Mouse (Mus musculus) neural tube, embryonic 12.5 days (tissue): Measurements from ENCODE around the gene Gm8068. TPM values are rescaled to one million over a fixed set of nuclear protein-coding genes. Genes with fewer than 3 reads are reported as not detected.
"Not testable (repeated sequence)": the region's sequence is repeated elsewhere in the genome, so short reads cannot be mapped to it uniquely, and the experiment has no call there.

Experiments
- ATAC-seq: fragments of 200-750 bp; cut with Nextera tagmentation; 2 replicates; pipeline ENCODE4 v1.8.0; 2017; ENCODE audit warnings: low read depth, mild to moderate bottlenecking, moderate TSS enrichment, moderate library complexity; ENCODE audit not compliant: low FRiP score
- H3K27ac ChIP-seq: fragments of 300-500 bp; sonication (generic); 2 replicates; pipeline ENCODE4 v1.5.1; 2016
- H3K27me3 ChIP-seq: fragments of 300-500 bp; sonication (generic); replicated peaks from 2 replicates; pipeline ENCODE4 v1.6.1; 2016; ENCODE audit warnings: mild to moderate bottlenecking
- H3K36me3 ChIP-seq: fragments of 300-500 bp; sonication (generic); 2 replicates; pipeline ENCODE4 v1.6.1; 2016; ENCODE audit warnings: mild to moderate bottlenecking
- H3K4me1 ChIP-seq: fragments of 300-500 bp; sonication (generic); 2 replicates; pipeline ENCODE4 v1.6.1; 2016
- H3K4me2 ChIP-seq: fragments of 300-500 bp; sonication (generic); replicated peaks from 2 replicates; pipeline ENCODE4 v1.6.1; 2016; ENCODE audit warnings: mild to moderate bottlenecking
- H3K4me3 ChIP-seq: fragments of 300-500 bp; sonication (generic); 2 replicates; pipeline ENCODE4 v1.5.1; 2016
- H3K9ac ChIP-seq: fragments of 300-500 bp; sonication (generic); 2 replicates; pipeline ENCODE4 v1.6.1; 2016; ENCODE audit warnings: mild to moderate bottlenecking
- H3K9me3 ChIP-seq: fragments of 300-500 bp; sonication (generic); 2 replicates; pipeline ENCODE4 v1.6.1; 2016; ENCODE audit warnings: mild to moderate bottlenecking
- WGBS: fragments of 180-500 bp; shearing (Covaris S2); methylation state at CpG from one replicate; pipeline ENCODE4 v1.1.7; 2016; 5-methylcytosine and 5-hydroxymethylcytosine counted together
- polyA plus RNA-seq: library from polyadenylated mRNA; unstranded; fragments of >200 nt; fragmentation: Nextera tagmentation; extraction: Ambion mirVana; gene quantifications from 2 replicates; pipeline ENCODE4 v1.2.1, GENCODE M21; 2016

The Gm8068 gene
- polyA plus RNA-seq = not detected in 2 replicates

DNA sequence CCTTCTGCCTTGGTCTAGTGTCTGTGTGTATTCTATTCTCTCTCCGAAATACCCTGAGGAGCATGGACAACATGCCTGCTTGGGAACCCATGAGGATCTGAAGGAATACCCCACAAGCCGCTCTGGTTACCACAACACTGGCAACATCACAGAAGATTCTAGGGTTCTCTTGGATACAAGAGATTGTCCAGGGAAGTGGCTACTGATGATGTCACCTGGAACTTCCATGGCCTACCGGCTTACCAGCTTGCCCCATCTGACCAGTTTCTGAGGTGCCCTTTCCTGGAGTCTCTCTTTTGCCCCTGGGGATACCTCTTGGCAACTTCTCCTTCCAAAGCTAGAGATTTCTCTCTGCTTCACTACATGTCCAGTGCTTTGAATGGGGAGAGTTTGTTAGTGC lies at the start of gene Gm8068:
Gm8068 (minus strand) TSS at position 101 of the 400 bp plus-strand sequence.
- WGBS = no CpG with 5 or more reads among the region's 3 CpGs
- H3K4me2 ChIP-seq = not testable (repeated sequence)

DNA sequence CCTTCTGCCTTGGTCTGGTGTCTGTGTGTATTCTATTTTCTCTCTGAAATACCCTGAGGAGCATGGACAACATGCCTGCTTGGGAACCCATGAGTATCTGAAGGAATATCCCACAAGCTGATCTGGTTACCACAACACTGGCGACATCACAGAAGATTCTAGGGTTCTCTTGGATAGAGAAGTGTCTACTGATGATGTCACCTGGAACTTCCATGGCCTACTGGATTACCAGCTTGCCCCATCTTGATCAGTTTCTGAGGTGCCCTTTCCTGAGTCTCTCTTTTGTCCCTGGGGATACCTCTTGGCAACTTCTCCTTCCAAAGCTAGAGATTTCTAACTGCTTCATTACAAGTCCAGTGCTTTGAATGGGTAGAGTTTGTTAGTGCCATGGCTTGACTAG lies 48.8 kb upstream of the Gm8068 start, which contains the start of gene Gm7929:
Gm7929 (minus strand) TSS at position 101 of the 400 bp plus-strand sequence.
- H3K36me3 ChIP-seq, H3K4me1 ChIP-seq, H3K27ac ChIP-seq, H3K4me2 ChIP-seq, ATAC-seq, H3K9ac ChIP-seq, H3K27me3 ChIP-seq, H3K4me3 ChIP-seq, H3K9me3 ChIP-seq: not testable (repeated sequence)
- WGBS = 80% methylated on average over 1 of the region's 1 CpGs

More for the DNA sequence above, at the start of gene Gm8068:
- not testable (repeated sequence) for H3K36me3 ChIP-seq, H3K27ac ChIP-seq, ATAC-seq, H3K9me3 ChIP-seq, H3K4me1 ChIP-seq, H3K9ac ChIP-seq, H3K4me3 ChIP-seq, H3K27me3 ChIP-seq

DNA sequence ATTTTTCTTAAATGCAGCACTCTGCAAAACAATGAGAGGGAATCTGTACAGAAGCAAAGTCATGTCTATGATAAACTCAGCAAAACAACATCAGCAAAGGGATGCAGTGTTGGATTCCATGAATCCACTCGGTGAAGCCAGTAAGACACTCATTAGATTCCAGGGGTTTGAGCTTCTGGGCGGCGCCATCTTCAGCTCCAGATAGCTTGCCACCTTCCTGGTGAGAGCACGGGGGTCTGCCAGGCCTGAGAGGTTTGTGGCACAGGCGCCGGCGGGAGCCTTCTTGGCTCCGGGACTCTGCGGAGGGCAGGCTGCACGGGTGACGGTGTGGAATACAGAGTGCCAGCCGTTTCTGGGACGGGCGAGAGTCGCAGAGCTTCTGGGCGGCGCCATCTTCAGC lies 21.8 kb upstream of the Gm8068 start:
- not testable (repeated sequence) for ATAC-seq, H3K27me3 ChIP-seq, H3K27ac ChIP-seq, H3K4me1 ChIP-seq, H3K9ac ChIP-seq, H3K4me3 ChIP-seq, H3K36me3 ChIP-seq, H3K4me2 ChIP-seq, H3K9me3 ChIP-seq
- WGBS = 78% methylated on average over 17 of the region's 17 CpGs

DNA sequence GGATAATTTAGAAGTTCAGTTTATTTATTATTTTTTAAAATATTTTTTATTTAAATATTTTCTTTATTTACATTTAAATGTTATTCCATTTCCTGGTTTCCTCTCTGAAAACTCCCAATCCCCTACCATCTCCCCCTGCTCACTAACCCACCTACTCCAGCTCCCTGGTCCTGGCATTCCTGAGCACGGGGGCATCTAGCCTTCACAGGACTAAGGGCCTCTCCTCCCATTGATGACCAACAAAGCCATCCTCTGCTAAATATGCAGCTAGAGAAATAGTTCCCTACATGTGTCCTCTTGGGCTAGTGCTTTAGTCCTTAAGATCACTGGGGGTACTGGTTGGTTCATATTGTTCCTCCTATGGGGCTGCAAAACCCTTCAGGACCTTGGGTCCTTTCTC lies 15.5 kb upstream of the Gm8068 start:
- H3K9me3 ChIP-seq, H3K4me3 ChIP-seq, H3K27ac ChIP-seq, H3K4me1 ChIP-seq, ATAC-seq, H3K4me2 ChIP-seq, H3K9ac ChIP-seq, H3K27me3 ChIP-seq, H3K36me3 ChIP-seq: not testable (repeated sequence)
- whole genome bisulfite sequencing = 89% methylated on average over 1 of the region's 1 CpGs

DNA sequence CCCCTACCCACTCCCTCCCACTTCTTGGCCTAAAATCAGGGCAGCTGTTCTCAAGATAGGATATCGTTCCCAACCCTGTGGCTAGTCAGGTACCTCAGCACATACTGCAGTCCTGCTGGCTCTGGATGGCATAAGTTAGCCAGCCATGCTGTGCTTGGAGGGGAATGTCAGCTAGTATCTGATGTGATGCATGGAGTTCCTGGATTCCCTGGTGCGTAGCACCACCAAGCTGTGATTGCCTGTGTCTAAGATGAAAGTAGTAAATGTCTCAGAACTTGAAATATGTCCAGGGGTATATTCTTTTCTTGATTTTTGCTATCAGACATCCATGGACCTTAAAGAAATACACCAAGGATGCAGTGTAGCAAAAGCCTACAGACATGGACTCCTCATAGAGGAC lies 53.5 kb downstream of the Gm8068 start:
- not testable (repeated sequence) for H3K27me3 ChIP-seq, H3K4me2 ChIP-seq, H3K4me1 ChIP-seq, ATAC-seq, H3K36me3 ChIP-seq, H3K9ac ChIP-seq, H3K9me3 ChIP-seq, H3K4me3 ChIP-seq, H3K27ac ChIP-seq
- WGBS = 93% methylated on average over 2 of the region's 2 CpGs

Other genes with a start within 250 kb of the Gm8068 start
- gene Gm7954, start 248.4 kb downstream of the Gm8068 start, polyA plus RNA-seq = not detected in 2 replicates
- gene Gm3486, start 212.4 kb downstream of the Gm8068 start, polyA plus RNA-seq = not detected in 2 replicates
- not detected in 2 replicates for gene Gm7970, start 146.3 kb downstream of the Gm8068 start, polyA plus RNA-seq
- gene 1700049E17Rik2, start 128.7 kb downstream of the Gm8068 start, polyA plus RNA-seq = not detected in 2 replicates
- not detected in 2 replicates for gene Gm3072, start 77.3 kb downstream of the Gm8068 start, polyA plus RNA-seq
- gene Gm3676, start 55.4 kb downstream of the Gm8068 start, polyA plus RNA-seq = not detected in 2 replicates
- gene Gm7929, start 48.7 kb upstream of the Gm8068 start, polyA plus RNA-seq = not detected in 2 replicates
- gene Gm47189, start 70.6 kb upstream of the Gm8068 start, polyA plus RNA-seq = not detected in 2 replicates
- not detected in 2 replicates for gene Gm7980, start 205.4 kb upstream of the Gm8068 start, polyA plus RNA-seq
- gene 1700049E17Rik1, start 223.1 kb upstream of the Gm8068 start, polyA plus RNA-seq = not detected in 2 replicates
- not detected in 2 replicates for gene 1700024B05Rik, start 242.1 kb upstream of the Gm8068 start, polyA plus RNA-seq